Mouse (Mus musculus) cerebellum, adult 11 months (tissue): Measurements from ENCODE around the gene Ift81.

Experiments used
- DNase-seq: peaks from one replicate; pipeline ENCODE4 v3.0.0; 2022

Ift81 gene

GRCm38 (mm10) chr5:122541871-122542270 is 72.4 kb downstream of the Ift81 start:
- DNase-seq = no peak

- no peak for DNase-seq
Measured at GRCm38 (mm10) chr5:122538077-122538476, 76.2 kb downstream of the Ift81 start.

DNA sequence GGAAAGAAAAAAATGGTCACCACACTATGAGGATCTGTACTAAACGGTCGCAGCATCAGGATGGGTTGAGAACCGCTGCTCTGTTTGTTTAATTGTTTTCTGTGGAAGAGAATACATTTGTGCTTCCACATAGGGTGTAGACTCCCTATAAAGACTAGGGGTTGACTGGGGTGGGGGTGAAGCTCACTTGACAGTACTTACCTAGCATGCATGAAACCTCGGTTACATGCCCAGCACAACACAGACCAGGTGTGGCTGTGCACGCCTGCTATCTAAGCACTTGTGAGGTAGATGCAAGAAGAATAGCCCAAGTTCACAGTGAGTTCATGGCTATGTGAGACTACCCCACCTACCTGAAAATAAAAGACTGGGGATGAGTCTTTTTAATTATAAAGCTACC is 76.7 kb downstream of the Ift81 start:
- no peak for DNase-seq

DNA sequence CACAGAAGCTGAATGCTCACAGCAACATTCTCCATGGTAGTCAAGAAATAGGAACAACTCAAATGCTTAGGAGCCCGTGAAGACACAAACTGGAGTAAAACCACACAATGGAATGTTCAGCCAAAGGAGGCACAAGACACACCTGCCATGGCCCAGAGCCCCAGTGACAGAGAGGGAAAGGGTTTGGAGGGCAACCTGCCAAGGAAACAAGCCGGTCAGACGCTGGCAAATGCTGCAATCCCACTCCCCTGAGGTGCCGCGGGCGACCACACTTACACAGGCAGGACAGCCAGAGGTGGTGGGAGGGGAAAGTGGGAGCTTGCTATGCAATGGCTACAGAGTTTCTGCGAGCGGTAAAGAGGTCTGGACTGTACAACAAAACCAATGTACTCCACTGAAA is 80.4 kb downstream of the Ift81 start:
- DNase-seq = no peak

- no peak for DNase-seq
Measured at GRCm38 (mm10) chr5:122529913-122530604, 84.3 kb downstream of the Ift81 start.

- no peak for DNase-seq
Measured at GRCm38 (mm10) chr5:122529316-122529715, 85.0 kb downstream of the Ift81 start.

GRCm38 (mm10) chr5:122528591-122528990 is 85.7 kb downstream of the Ift81 start:
- no peak for DNase-seq

GRCm38 (mm10) chr5:122527761-122528160 is 86.6 kb downstream of the Ift81 start:
- no peak for DNase-seq

DNA sequence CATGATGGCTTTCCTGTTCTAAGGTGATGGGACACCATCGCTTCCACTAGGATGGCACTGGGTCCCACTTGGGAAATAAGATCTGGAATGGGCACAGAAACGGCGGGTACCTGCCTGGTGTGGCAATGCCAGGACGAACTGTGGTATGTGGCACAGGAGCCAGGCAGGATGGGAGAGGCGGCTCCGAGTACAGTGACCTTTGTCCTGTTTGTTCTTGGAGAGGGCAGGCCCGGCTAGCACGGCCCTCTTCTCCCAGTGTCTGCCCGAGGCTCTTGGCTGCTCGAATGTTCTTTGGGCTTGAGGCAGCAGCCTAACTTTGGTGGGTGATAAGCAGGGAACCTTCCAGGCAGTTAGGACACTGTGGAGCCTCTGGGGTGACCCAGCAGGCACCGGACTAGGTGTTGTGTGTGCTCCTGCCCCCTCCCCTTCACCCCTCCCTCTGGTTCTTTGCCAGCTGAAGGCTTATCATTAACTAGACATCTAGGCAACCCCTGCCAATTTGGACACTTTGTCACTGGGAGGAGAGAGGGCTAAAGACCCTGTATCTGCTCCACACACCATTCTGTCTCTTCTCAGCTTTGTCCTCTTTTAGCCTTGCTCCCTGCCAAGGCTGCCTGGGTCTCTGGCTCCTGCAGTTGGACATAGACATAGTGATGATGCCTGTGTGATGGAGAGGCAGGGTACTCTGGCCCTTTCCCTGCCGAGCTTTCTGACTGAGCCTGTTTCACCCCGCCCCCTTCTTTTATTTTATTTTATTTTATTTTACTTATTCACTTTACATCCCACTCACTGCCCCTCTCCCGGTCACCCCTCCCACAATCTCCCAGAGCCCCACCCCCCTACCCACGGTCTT is 87.2 kb downstream of the Ift81 start:
- DNase-seq = no peak

- no peak for DNase-seq
Measured at GRCm38 (mm10) chr5:122526405-122526804, 87.9 kb downstream of the Ift81 start.

- no peak for DNase-seq
Measured at GRCm38 (mm10) chr5:122525238-122525931, 88.9 kb downstream of the Ift81 start.

DNA sequence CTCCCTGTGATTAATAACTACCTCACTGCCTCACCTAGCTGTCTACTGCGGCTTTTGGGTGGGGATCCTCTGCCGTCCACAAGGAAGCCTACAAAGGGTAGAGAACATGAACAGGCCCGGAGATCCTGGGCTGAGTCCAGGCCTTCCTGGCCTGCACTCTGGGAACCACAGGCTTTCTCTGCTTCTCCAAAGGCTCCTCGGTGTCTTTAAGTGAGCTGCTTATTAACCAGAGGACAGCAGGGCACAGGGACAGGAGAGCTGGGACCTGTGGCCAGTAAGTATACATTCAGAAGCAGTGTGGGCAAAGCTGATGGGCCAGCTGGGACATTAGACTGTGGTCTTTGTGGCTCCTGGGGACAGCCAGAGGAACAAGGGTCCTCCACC is 89.5 kb downstream of the Ift81 start:
- no peak for DNase-seq

- no peak for DNase-seq
Measured at GRCm38 (mm10) chr5:122524244-122524643, 90.1 kb downstream of the Ift81 start.

- DNase-seq = no peak
Measured at GRCm38 (mm10) chr5:122521130-122521473, 93.2 kb downstream of the Ift81 start.

GRCm38 (mm10) chr5:122520254-122521129 is 93.8 kb downstream of the Ift81 start:
- no peak for DNase-seq

GRCm38 (mm10) chr5:122519043-122519660 is 95.2 kb downstream of the Ift81 start:
- DNase-seq = no peak

- DNase-seq = no peak
Measured at GRCm38 (mm10) chr5:122518247-122518646, 96.1 kb downstream of the Ift81 start.

DNA sequence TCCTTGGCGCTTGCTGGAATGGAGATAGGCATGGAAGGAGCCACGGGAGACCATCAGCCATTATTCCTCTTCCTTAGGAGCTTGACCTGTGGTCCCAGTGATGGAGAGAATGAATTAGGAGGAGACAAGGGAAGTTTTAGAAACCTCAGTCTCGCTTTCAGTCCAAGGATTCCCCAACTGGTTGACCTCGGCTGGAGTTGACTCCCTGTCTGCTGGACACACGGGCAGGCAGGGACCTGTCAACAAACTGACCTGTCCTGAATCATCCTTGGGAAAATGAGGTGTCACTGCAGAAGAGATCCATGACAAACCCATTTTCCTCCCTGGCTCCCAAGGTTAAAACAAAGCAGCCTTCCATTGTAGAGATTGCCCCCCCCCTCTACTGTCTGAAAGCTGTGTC is 97.4 kb downstream of the Ift81 start:
- DNase-seq = no peak

DNA sequence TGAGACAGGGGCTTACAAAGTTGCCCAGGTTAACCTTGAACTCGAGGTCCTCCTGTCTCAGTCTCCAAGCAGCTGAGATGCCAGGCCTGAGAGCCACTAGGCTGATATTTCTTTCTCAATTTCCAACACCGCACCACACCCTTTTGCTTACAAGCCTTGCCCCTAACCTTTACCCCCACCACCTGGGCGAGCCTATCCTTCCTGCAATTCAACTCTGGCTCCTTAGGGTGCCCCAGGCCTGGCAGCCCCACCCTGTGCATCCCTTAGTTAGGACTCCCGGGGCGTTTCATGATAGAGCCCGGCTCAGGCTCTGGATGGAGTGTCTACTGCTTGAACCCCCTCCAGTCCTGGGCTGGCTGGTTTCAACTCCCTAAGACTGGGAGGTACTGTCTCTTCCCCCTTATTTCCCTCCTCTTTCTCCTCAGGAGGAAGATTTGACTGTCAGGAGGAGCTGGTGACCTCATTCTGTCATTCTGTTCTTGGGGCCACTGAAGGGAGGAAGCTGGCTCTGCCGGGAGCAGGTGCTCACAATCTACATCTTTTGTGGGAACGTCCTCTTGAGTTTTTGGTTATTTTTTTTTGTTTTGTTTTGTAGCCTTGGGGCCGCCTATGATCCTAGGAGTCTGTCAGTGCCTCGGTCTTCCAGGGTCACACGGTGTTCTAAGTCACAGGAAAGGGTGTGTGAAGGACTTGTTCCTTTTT is 98.1 kb downstream of the Ift81 start:
- DNase-seq = no peak

DNA sequence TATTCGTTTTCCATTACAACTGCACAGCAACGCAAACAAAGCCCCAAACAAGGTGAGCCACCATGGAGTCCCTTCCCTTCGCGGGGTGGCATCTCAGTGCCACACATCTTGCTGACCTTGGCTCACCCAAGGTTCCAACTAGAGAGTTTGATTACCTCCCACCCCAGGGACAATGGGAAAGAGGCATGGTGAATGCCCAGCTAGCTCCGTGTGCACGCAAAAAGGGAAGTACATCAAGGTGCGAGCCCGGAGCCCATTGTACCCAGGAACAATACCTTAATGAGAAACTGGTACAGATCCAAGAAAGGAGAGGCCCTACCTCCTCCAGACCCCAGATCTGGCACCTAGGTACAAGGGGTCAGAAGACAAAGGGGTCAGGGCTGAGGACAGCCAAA is 100.2 kb downstream of the Ift81 start:
- DNase-seq = no peak

DNA sequence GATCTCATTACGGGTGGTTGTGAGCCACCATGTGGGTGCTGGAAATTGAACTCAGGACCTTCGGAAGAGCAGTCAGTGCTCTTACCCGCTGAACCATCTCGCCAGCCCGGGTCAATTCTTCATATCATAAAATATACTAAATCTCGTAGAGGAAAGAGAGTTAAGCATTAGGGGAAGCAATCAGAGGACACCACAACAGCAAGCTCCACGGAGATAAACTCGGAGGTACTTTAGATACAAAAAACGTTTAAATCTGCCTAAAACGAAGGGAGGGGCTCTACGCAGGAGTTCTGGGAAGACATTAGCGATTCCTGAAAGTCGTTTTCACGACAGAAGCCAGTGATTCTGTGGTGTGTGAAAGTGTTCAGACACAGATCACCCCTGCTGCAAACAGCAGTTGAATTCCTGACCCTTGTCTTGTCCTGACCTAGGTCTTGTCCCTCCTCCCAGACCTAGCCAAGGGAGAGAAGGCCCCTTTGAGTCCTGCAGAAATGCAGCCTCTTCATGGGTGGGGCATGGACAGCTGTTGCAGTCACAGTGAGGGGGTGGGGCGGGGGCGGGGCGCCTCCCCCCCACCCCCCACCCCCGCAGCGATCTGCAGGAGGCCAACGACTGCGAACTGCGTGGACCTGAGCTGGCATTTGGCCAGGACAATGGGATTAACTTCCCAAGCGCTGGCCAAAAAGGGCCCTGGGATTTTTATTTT is 100.7 kb downstream of the Ift81 start:
- DNase-seq = no peak
